Mouse (Mus musculus): ENCODE results near the gene Nek9.

- TF ChIP-seq CTCF (IDR thresholded peaks at IDR 0.05; ENCODE audit: extremely low read depth, insufficient read length, insufficient replicate concordance, low read depth, low read length): no peak
- no peak for TF ChIP-seq POLR2A (IDR thresholded peaks at IDR 0.05; ENCODE audit: low read depth, low read length)
These were observed 42.4 kb upstream of the Nek9 start for GRCm38 (mm10) chr12:85381570-85381969.
